Mouse (Mus musculus): ENCODE data around the gene Klk14. TPM values are rescaled to one million over a fixed set of nuclear protein-coding genes. Genes with fewer than 3 reads are reported as not detected.
"Not testable (repeated sequence)": the region's sequence is repeated elsewhere in the genome, so short reads cannot be mapped to it uniquely, and the experiment has no call there.

Klk14 gene
- not detected in 2 replicates for polyA plus RNA-seq (2011; ENCODE audit: insufficient read length, low read depth, missing spikeins)

GRCm38 (mm10) chr7:43690118-43690517 lies at the start of gene Klk14:
Gene Klk14, plus strand, starts transcription at chr7:43690418.
- Histone ChIP-seq H3K4me3 (ENCODE audit: insufficient read depth, low read length) (no peak within 1 kb of the TSS), H3K27ac (ENCODE audit: insufficient read depth, low read length) (no peak within 1 kb of the TSS), H3K4me1 (ENCODE audit: control insufficient read depth, insufficient read depth, low read length) (no peaks in the 10 kb centered on the region)
- TF ChIP-seq POLR2A (IDR thresholded peaks at IDR 0.05; ENCODE audit: low read depth, low read length) (no peak), CTCF (IDR thresholded peaks at IDR 0.05; ENCODE audit: borderline replicate concordance, insufficient read depth, low read length) (no peak)

GRCm38 (mm10) chr7:43642587-43642986 lies 47.6 kb upstream of the Klk14 start:
- H3K27ac ChIP-seq (ENCODE audit: insufficient read depth, low read length): no peak overlapping the region
- H3K4me1 ChIP-seq (ENCODE audit: control insufficient read depth, insufficient read depth, low read length): no peaks in the 10 kb centered on the region
- H3K4me3 ChIP-seq (ENCODE audit: insufficient read depth, low read length): no peak overlapping the region
- TF ChIP-seq POLR2A (IDR thresholded peaks at IDR 0.05; ENCODE audit: low read depth, low read length) (no peak), CTCF (IDR thresholded peaks at IDR 0.05; ENCODE audit: borderline replicate concordance, insufficient read depth, low read length) (no peak)

- Histone ChIP-seq H3K27ac (ENCODE audit: insufficient read depth, low read length) (no peak overlapping the region), H3K4me3 (ENCODE audit: insufficient read depth, low read length) (no peak overlapping the region), H3K4me1 (ENCODE audit: control insufficient read depth, insufficient read depth, low read length) (no peaks in the 10 kb centered on the region)
- TF ChIP-seq POLR2A (IDR thresholded peaks at IDR 0.05; ENCODE audit: low read depth, low read length): no peak
These were observed 47.1 kb upstream of the Klk14 start for GRCm38 (mm10) chr7:43643046-43643652.

- no peak overlapping the region for H3K4me3 ChIP-seq (ENCODE audit: insufficient read depth, low read length)
- TF ChIP-seq POLR2A (IDR thresholded peaks at IDR 0.05; ENCODE audit: low read depth, low read length): no peak
- TF ChIP-seq CTCF (IDR thresholded peaks at IDR 0.05; ENCODE audit: borderline replicate concordance, insufficient read depth, low read length): no peak
- no peak overlapping the region for H3K27ac ChIP-seq (ENCODE audit: insufficient read depth, low read length)
- H3K4me1 ChIP-seq (ENCODE audit: control insufficient read depth, insufficient read depth, low read length): no peaks in the 10 kb centered on the region
These were observed 37.5 kb upstream of the Klk14 start for GRCm38 (mm10) chr7:43652683-43653082.

GRCm38 (mm10) chr7:43654519-43654918 lies 35.7 kb upstream of the Klk14 start:
- H3K27ac ChIP-seq (ENCODE audit: insufficient read depth, low read length): no peak overlapping the region
- no peak for TF ChIP-seq CTCF (IDR thresholded peaks at IDR 0.05; ENCODE audit: borderline replicate concordance, insufficient read depth, low read length)
- TF ChIP-seq POLR2A (IDR thresholded peaks at IDR 0.05; ENCODE audit: low read depth, low read length): no peak
- H3K4me3 ChIP-seq (ENCODE audit: insufficient read depth, low read length): no peak overlapping the region
- H3K4me1 ChIP-seq (ENCODE audit: control insufficient read depth, insufficient read depth, low read length): no peaks in the 10 kb centered on the region

- H3K4me1 ChIP-seq (ENCODE audit: control insufficient read depth, insufficient read depth, low read length): no peaks in the 10 kb centered on the region
- H3K27ac ChIP-seq (ENCODE audit: insufficient read depth, low read length): no peak overlapping the region
- no peak for TF ChIP-seq CTCF (IDR thresholded peaks at IDR 0.05; ENCODE audit: borderline replicate concordance, insufficient read depth, low read length)
- no peak for TF ChIP-seq POLR2A (IDR thresholded peaks at IDR 0.05; ENCODE audit: low read depth, low read length)
- H3K4me3 ChIP-seq (ENCODE audit: insufficient read depth, low read length): no peak overlapping the region
These were observed 34.0 kb upstream of the Klk14 start for GRCm38 (mm10) chr7:43656232-43656631.

GRCm38 (mm10) chr7:43660002-43660401 lies 30.2 kb upstream of the Klk14 start, which contains the start of gene Siglece:
Gene Siglece, minus strand, starts transcription at chr7:43660161.
- Histone ChIP-seq H3K27ac (ENCODE audit: insufficient read depth, low read length) (no peak within 1 kb of the TSS), H3K4me1 (ENCODE audit: control insufficient read depth, insufficient read depth, low read length) (peaks cover 4% of the 10 kb centered on the region; the same call in 1 of the 2 replicates), H3K4me3 (ENCODE audit: insufficient read depth, low read length) (no peak within 1 kb of the TSS)
- no peak for TF ChIP-seq CTCF (IDR thresholded peaks at IDR 0.05; ENCODE audit: borderline replicate concordance, insufficient read depth, low read length)
- no peak for TF ChIP-seq POLR2A (IDR thresholded peaks at IDR 0.05; ENCODE audit: low read depth, low read length)

GRCm38 (mm10) chr7:43662804-43663203 lies 27.4 kb upstream of the Klk14 start:
- Histone ChIP-seq H3K27ac (ENCODE audit: insufficient read depth, low read length) (peak overlapping the region; percentile 48; the same call in 1 of the 2 replicates), H3K4me3 (ENCODE audit: insufficient read depth, low read length) (no peak overlapping the region), H3K4me1 (ENCODE audit: control insufficient read depth, insufficient read depth, low read length) (peaks cover 4% of the 10 kb centered on the region; the same call in 1 of the 2 replicates)
- TF ChIP-seq POLR2A (IDR thresholded peaks at IDR 0.05; ENCODE audit: low read depth, low read length) (no peak), CTCF (IDR thresholded peaks at IDR 0.05; ENCODE audit: borderline replicate concordance, insufficient read depth, low read length) (no peak)

- not testable (repeated sequence) for H3K4me3 ChIP-seq (ENCODE audit: insufficient read depth, low read length); H3K27ac ChIP-seq (ENCODE audit: insufficient read depth, low read length); H3K4me1 ChIP-seq (ENCODE audit: control insufficient read depth, insufficient read depth, low read length)
These were observed 23.0 kb upstream of the Klk14 start for GRCm38 (mm10) chr7:43667221-43667620.

- no peak for TF ChIP-seq POLR2A (IDR thresholded peaks at IDR 0.05; ENCODE audit: low read depth, low read length)
- no peak for TF ChIP-seq CTCF (IDR thresholded peaks at IDR 0.05; ENCODE audit: borderline replicate concordance, insufficient read depth, low read length)
- no peak overlapping the region for H3K4me3 ChIP-seq (ENCODE audit: insufficient read depth, low read length)
- H3K4me1 ChIP-seq (ENCODE audit: control insufficient read depth, insufficient read depth, low read length): no peaks in the 10 kb centered on the region
- no peak overlapping the region for H3K27ac ChIP-seq (ENCODE audit: insufficient read depth, low read length)
These were observed 21.6 kb upstream of the Klk14 start for GRCm38 (mm10) chr7:43668582-43668981.
